Mouse (Mus musculus) embryo, embryonic 10 days (tissue): ENCODE data around the gene Map3k6.

ENCODE experiments used
- DNase-seq: peaks from one replicate; pipeline ENCODE4 v3.0.0-alpha.2; 2015; ENCODE audit warnings: low spot score

Map3k6 gene

DNA sequence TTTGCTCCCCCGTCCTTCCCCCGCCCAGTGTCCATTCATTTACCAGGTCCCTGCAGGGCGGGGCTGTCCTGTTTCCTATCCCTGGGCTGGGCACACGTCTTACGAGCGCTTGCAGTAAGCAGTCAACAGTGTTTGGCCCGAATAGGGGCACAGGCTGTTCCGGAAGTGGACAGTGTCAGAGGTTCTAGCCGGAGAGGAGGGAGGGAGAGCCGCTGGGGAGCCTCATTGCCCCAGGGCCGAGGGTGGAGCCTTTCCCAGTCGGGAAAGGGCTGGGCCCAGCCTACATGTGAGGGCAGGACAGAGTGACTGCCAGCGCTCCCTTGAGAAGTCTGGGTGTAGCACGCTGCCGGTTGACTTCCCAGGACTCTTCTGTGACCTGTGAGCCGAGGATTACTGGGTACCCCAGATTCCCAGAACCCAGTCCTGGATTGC is at the start of gene Map3k6:
Map3k6 (plus strand) TSS at position 329 of the 432 bp plus-strand sequence.
- DNase-seq, result peak; percentile 59

DNA sequence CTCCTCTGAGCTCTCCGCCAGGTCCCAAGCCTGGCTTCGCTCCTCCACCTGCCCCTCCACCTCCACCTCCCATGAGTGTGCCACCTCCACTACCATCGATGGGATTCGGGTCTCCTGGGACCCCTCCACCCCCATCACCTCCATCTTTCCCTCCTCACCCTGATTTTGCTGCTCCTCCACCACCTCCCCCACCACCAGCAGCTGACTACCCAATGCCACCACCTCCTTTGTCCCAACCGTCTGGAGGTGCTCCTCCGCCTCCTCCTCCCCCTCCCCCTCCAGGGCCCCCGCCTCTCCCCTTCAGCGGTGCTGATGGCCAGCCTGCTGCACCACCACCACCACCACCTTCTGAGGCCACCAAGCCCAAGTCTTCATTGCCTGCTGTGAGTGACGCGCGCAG is 46.1 kb upstream of the Map3k6 start:
- no peak for DNase-seq

DNA sequence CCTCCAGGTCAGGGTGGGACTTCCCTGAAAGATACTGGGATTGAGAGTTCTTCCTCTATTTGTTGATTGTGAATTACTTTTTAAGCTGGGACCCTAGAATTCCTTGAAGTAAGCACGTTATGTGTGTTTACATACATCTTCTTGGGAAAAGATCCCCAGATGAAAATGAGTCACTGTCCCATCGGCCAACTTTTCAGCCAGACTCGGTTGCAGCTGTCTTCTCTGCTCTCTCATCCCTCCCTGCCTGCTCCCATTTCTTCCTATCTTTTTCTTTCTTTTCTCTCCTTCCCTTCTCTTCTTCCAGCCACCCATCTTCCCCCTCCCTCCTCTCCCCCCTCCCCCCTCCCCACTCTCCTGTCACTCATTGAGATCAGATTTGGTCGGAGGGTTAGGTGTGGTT is 45.6 kb upstream of the Map3k6 start:
- no peak for DNase-seq

DNA sequence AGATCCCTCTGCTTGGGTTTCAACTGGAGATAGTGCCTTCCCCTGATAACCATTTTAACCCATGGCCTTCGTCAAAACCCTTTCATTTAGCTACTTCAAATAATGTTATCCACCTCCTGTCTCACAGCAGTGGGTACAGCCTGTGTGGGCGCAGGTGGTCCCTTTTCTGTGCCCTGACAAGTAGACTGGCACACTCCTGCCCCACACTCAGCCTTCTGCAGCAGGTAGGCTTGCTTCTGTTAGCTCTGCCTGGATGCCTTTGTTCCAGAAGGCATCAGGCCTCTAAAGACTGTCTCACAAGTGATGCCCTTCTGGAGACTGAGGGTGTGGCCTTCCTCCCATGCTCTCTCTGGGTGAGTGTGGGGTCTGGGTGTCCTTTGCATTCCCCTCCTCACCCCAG is 44.5 kb upstream of the Map3k6 start:
- no peak for DNase-seq

DNA sequence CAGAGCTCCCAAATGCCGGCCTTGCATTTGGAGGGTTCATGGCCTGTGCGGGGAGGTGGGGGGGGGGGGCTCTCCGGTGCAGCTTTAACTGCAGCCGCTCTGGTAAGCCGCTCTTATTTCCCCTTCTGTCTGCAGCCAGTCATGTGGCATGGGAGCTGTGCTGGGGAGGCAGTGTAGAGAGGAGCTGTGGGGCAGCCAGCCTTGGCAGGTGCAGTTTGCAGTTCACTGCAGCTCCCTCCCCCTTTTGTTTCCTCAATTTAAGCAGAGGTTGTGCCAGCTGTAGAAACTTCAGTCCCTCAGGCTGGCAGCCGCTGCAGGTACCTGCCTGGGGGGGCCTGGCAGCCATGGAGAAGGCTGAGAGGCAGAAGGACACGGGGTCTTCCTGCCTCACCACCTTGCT is 43.8 kb upstream of the Map3k6 start:
- DNase-seq, result no peak

DNA sequence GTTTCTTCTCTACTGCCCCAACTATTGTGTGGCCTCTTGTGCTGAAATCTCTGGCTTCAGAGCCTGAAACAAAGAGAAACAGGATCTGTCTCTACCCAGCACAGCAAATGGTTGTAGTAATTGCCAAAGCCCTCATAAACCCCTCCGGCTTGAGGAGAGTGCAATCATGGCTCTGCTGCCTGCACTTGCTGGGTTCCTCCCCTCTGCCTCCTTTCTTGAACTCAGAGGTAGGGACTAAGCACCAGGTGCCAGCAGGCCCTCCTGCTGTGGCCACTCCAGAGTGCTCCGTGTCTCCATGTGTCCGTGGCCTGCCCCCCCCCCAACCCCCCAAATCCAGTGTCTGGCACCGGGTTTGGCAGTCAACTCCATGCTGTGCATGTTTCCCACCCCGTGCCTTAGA is 43.3 kb upstream of the Map3k6 start:
- peak; percentile 23 for DNase-seq

DNA sequence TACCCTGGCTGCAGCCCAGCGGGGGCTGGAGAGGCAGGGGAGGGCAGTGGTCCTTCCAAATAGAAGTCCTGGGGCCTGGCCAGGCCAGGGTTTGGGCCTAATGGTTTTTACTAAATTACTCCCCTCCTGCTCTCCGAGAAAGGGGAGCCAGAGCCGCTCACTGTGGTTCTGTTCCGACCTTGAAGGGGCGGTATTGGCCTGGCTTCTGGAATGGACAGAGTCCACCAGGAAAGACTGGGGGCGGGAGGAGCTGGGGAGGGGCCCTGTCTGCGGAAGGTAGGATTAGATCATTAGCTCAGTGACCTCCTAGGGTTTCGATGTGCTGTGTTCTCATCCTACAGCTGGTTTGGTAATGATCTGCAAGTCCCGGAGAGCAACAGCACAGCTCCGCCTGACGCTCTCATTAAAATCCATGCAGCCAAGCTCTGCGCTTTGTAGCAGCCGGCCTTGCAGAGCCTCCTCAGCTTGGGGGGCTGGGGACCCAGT is 42.8 kb upstream of the Map3k6 start:
- DNase-seq, result peak; percentile 56

DNA sequence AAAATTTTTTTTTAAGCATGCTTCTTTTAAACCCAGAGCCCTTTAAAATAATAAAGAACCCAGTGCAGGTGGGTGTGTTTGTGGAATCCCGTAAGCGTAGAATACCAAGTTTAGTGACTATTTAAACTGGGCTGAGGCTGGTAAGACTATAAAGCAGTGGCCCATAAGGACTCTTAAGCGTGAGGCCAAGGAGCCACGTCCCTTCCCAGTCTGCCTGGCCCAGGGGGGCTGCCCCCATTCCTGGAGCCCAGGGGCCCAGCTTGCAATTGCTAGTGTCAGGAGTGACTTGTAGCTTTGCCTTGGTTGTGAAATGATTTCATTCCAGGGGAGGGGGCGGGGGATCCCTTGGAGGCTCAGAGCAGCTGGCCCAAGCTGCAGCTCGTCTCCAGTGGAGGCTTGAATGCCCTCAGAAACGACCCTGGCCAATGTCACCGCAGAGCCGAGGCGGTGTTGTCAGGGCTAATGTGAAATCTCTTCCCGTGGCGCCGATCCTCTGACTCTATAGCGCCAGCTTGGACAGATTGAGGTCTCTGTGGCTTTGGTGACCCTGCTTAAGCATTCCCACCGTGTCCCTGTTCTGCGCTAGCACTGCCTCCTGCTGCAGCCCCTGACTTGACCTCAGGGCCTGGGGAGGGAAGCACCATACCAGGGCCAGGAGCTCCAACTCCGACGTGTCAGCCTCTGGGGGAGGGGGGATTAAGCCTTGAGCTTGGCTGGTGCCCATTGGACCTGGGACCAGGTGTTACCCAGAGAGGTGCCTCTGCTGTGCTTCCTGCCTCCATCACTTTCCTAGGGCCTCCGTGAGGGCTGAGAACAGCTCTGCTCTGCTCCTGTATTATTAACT is 42.1 kb upstream of the Map3k6 start:
- DNase-seq, result peak; percentile 75

DNA sequence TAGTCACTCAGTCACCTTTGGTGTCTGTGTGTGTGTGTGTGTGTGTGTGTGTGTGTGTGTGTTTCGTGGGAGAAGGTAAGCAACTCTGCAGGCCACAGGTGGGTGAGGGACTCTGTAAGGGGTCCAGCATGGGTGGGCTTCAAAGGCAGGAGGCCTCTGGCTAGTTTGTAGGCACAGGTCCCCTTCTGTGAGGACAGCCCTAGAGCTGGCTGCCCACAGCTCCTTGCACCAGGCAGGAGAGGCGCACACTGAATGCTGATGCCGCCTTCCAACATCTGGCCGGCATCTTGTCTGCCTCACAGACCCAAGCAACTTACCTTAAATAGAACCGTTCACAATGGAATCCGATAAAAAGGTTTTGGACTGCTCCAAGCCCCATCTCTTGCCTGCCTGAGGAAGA is 40.9 kb upstream of the Map3k6 start:
- DNase-seq, result no peak

DNA sequence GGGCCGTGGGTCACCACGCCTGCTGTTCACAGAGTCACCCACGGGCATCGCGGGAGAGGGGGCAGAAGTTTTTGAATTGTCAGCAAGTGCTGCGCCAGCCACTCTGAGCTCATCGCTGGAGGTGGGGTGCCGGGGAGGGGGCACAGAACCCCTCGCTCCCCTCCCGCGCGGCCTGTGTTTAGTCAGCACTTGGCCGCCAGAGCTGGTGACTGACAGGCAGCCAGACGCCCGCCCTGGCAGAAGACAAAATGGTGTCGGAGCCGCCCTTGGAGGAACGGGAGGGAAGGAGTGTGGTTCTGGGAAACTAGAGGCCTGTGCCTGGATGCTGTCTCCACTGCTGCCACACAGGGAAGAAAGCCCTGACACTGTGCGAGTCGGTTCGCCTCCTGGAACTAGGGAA is 40.3 kb upstream of the Map3k6 start:
- DNase-seq, result no peak

DNA sequence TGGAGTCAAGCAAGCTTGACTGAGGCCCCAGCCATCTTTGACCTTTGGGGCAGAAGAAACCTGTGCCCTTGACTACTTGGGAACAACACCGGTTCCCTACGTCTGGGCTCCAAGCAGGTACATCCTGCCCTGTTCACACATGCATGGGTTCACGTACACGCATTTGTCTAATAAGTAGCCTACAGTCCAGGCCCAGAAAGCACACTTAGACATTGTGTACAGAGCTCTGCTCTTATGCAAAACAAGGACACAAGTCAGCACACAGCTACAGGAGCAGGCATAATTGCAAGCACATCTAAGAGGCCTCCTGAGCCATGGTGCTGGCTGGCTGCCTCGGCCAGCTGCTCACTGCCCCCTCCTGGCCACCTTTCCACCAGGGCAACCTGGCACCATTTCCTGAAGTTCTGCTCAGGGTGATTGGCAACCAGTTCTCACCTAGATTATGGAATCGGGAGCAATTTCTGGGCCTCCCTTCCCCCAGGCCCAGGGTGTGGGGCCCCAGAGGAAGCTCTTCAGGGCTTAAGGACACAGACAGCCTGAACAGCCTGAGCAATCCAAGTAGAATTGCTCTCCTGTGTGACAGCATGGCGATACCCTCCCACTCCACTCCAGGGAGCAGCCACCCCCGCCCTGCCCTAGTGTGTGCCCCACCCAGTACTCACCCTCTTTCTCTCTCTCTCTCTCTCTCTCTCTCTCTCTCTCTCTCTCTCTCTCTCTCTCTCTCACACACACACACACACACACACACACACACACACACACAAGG is 39.4 kb upstream of the Map3k6 start:
- peak; percentile 56 for DNase-seq

DNA sequence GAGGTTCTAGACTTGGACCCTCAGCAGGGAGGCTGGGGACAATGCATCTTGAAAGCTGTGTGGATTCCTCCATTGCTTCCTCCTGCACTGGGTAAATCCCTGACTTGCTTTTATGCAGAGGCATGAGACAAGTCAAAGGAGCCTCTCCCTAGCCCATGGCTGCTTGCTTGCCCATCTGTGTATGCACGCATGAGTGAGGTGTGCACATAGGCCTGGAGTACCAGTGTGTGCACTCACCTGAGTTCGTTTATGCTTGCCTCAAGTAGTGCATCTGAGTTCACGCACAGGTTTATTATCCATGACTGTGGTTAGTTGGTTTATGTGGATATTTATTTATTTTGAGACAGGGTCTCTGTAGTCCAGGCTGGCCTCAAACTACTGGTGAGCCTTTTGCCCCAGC is 38.4 kb upstream of the Map3k6 start:
- DNase-seq, result no peak

DNA sequence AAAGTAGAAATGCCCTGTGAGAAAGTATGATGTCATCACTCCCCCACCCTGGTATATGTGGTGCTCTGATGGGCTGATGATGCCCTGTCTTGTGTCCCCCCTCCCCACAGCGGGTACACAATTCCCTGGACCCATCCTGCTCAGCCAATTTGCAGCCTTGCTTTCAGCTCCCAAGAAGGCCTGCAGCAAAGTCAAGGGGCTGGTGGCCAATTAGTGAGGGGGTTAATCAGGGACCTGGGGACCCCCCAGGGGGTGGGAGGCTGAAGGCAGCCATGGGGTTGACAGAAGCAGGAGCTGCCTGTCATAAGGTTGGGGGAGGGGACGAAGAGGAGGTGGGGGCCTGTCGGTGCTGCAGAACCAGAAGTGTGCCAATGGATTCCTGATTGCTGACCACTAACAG is 37.0 kb upstream of the Map3k6 start:
- DNase-seq, result no peak

DNA sequence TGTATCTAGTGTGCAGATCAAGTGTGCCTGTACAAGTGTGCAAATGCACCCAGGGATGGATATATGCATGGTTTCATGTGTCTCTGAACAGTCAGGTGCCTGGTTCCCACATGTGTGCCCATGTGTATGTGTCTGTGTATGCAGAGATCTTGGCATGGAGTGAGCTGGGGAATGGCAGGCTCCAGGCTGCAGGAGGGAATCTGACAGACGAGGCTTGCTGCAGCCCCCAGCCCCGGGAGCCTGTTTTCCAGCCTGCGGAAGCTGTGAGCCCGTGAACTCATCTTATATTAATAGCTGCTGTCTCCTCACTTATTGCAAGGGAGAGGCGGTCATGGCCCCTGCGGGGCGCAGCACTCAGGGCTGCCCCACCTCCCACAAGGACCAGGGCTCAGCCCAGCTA is 36.2 kb upstream of the Map3k6 start:
- no peak for DNase-seq

DNA sequence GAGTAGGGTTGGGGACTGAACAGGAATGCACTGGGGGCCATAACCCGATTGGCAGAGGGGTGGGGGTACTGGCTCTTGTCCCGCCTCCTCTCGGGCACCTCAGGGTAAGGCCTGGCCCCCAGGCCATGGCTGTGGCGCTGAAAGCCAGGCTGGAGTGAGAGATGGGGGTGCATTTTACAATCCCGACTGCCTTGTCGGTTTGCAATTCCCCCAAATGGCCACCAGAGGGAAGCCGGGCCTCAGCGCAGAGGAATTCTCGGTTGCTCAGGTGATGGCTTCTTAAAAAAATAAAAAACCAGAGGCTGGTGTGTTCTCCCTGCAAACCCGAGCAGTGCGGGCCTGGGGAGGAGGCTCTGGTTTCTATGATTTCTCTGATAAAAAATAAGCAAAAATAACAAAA is 31.3 kb upstream of the Map3k6 start:
- DNase-seq, result peak; percentile 74

DNA sequence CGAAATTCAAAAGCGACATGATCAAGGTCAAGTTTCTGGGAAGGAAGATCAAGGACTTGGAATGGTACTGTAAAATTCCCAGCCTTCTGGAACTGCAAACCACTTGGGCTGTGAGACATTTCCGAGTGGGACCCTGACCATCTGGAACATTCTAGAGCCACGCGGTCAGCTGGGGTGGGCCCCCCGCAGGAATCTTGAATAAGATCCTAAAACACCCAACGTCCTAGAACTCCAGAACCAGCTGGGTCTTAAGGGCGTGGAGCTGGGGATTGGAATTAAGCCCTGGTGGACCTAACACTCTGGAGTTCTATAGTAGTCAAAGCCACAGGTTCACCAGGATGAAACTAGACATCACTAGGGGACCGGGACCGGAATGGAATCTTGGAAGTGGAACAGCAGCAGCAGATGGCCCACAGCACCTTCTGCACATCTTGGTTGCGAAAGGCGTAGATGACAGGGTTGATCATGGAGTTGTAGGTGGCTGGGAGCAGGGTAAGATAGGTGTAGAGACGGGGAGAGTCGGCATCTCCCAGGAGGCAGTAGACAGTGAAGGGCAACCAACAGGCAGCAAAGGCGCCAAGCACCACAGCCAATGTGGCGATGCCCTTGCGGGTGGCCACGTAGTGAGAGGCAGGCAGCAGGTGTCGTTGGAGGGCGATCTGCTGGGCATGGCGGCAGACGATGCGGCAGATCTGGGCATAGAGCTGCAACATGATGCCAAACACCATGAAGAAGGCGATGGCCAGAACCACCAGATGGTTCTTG is 30.4 kb upstream of the Map3k6 start:
- DNase-seq, result no peak

DNA sequence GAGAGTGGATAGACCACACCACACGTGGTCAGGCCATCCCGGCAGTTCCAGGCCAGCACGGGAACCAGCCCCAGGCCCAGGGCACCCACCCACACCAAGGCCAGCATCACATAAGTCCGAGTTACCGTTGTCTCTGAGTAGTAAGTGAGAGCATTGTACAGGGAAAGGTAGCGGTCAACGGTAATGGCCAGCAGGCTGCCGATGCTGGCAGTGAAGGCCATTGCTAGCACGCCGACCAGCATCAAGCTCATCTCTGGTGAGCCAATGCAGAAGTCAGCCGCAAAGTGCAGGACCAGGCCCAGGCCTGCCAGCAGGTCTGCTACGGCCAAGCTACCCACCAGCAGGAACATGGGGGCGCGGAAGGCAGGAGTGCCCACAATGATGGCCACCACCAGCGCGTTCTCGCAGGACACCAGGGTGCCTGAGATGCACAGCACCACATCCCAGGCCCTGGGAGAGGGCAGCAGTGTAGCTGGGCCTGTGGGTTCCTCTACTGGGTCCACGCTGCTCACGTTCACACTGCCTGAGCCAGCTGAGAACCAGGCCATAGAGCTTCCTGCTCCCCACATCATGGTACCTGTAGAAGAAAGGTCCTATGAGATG is 29.7 kb upstream of the Map3k6 start:
- DNase-seq, result no peak

DNA sequence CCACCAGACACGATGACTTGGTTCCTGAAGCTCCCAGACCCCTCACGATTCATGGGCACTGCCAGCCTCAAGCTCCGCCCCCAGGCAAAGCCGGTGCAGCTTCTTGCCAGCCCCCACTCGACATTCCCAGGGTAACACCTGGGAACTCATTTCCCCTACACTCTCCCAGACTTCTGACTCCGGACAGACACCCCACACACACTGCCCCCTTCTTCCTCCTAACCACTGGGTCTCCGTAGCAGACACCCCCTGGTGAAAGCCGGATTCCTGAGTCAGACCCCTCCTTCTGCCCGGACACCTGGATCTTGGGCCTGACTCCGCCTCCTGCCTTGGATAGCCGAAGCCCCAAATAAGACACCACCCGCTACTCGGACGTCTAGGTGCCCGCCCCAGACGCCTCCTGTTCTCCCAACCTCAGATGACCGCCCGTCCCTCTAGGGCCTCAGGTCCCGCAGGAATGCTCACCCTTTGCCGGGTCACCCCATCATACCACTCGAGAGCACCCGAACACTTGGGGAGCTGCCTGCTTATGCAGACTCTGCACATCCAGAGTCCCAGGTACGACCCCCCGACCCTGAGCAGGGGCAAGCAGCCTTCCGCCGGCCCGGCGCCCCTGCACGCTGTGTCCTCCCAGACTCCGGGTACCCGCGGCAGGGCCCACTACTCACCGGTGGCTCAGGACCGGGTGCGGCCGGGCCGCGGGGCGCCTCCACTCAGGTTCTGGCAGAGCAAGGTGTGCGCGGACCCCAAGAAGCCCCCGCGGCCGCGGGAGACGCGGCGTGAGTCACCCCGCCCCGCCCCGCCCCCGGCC is 28.7 kb upstream of the Map3k6 start, which contains the start of the genes Cd164l2 and Gpr3:
Cd164l2 (plus strand) TSS at position 381 of the 811 bp plus-strand sequence.
Gpr3 (minus strand) TSS at position 786 of the 811 bp plus-strand sequence.
- no peak for DNase-seq

DNA sequence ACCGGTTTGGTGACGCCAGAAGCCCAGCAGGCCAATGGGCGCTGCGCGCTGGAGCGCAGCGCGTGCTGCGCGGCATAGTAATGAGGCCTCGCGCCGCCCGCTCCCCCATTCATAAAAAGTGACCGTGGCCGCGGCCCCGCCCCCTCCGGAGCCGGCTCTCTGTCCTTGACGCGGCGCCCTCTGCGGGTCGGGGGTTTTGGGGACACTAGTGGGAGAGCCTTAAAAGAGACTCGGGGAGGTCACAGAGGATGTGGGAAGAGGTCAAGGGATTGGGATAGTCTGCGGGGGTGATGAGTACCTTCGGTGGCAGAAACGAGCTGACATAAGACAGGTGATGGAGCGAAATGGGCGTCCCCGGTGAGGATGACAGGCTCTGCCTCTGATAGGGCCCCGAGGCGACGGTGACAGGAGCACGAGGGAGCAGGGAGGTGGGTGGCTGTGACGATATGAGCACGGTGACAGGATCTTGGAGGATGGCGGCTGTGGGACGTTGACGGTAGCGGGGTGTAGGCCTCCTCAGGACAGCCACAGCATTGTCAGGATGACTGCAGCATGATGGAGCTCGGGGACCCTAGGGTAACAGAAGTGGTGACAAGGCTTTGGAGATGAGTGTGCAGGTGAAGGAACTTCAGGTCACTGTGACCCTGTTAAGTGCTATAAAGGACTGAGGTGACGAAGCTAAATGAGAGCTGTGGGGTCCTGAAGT is 27.9 kb upstream of the Map3k6 start:
- DNase-seq, result peak; percentile 79

DNA sequence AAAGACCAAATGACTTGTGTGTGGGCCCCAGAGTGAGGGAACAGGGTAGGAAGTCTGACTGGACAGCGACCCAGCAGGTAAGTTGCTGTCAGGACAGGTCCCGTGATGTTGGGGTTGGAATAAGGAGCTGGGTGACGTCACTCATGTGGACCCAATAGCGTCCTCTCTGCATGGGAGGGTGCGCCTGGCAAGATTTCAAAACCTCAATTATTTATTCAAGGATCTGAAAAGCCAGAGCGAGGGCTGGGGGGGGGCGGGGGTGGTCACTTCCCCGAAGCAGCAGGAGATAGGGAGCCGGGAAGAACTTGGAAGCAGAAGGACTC is 27.4 kb upstream of the Map3k6 start:
- DNase-seq, result no peak

DNA sequence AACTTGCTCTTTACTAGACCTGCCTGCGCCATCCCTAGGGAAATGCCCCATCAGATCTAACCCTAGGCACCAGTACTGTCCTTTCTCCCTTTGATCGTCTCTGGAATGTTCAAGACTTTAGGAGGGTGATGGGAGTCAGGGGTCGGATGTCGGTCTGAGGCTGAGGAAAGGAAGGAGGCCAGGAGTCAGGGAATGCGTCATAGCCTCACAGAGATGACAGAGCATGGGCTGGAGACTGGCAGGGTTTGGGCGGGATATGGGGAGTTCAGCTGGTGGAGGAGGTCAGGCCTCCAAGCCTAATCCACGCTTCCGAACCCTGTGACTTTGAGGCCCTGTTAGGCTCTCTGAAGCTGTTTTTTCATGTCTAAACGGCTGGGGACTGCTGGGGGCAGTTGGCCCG is 27.0 kb upstream of the Map3k6 start:
- DNase-seq, result no peak
